Mouse (Mus musculus): ENCODE data around the gene Cdkal1. TPM values are rescaled to one million over a fixed set of nuclear protein-coding genes. Genes with fewer than 3 reads are reported as not detected.

The Cdkal1 gene
- total and polyA plus RNA-seq, 3 experiments = 8.7 to 13.7 (median 9.5) TPM

- Histone ChIP-seq H3K4me1 (ENCODE audit: control insufficient read depth in 1 of 2, insufficient read depth in 2 of 2) (peaks cover 0 to 15% of the 10 kb centered on the region in 2 experiments; a peak in 2 of 4 replicates), H3K79me2 (replicated peaks; ENCODE audit: control insufficient read depth, extremely low read depth, insufficient read depth, poor library complexity, severe bottlenecking) (no peaks in the 10 kb centered on the region), H3K9me3 (replicated peaks; ENCODE audit: low read length) (no peaks in the 10 kb centered on the region), H3K4me2 (ENCODE audit: insufficient read depth, low read depth, poor library complexity, severe bottlenecking) (no peak overlapping the region), H3K36me3 (replicated peaks in 1 of 2; ENCODE audit: control insufficient read depth in 1 of 2, insufficient read depth in 1 of 2, low read length in 1 of 2) (peaks cover 0 to 8% of the 10 kb centered on the region in 2 experiments), H3K27me3 (replicated peaks) (no peaks in the 10 kb centered on the region), H3K4me3 (replicated peaks in 1 of 3; ENCODE audit: low read depth in 2 of 3, low read length in 2 of 3, poor library complexity in 1 of 3) (no peak overlapping the region), H3K27ac (ENCODE audit: insufficient read depth, low read depth) (no peak overlapping the region), H3K9ac (ENCODE audit: insufficient read depth, low read depth) (no peak overlapping the region)
- TF ChIP-seq CTCF (conservative IDR thresholded peaks at IDR 0.05 in 1 of 2, IDR thresholded peaks at IDR 0.05 in 1 of 2; ENCODE audit: low read depth in 2 of 2, low read length in 2 of 2) = no peak
- TF ChIP-seq ZMIZ1 (IDR thresholded peaks at IDR 0.05; ENCODE audit: low read depth, low read length) = no peak
- TF ChIP-seq USF2 (conservative IDR thresholded peaks at IDR 0.05; ENCODE audit: low read depth, low read length) = no peak
- no peak for TF ChIP-seq TBP (conservative IDR thresholded peaks at IDR 0.05; ENCODE audit: low read depth, low read length)
- no peak for TF ChIP-seq RAD21 (IDR thresholded peaks at IDR 0.05; ENCODE audit: low read depth, low read length)
- TF ChIP-seq IRF4 (IDR thresholded peaks at IDR 0.05; ENCODE audit: low read depth, low read length) = no peak
- TF ChIP-seq ETS1 (conservative IDR thresholded peaks at IDR 0.05; ENCODE audit: low read depth, low read length) = no peak
- TF ChIP-seq ZNF384 (IDR thresholded peaks at IDR 0.05; ENCODE audit: low read depth, low read length) = no peak
- TF ChIP-seq USF1 (IDR thresholded peaks at IDR 0.05; ENCODE audit: low read depth, low read length) = no peak
- no peak for TF ChIP-seq SIN3A (IDR thresholded peaks at IDR 0.05; ENCODE audit: low read length)
- no peak for TF ChIP-seq HCFC1 (IDR thresholded peaks at IDR 0.05; ENCODE audit: low read depth, low read length)
- TF ChIP-seq MAX (IDR thresholded peaks at IDR 0.05; ENCODE audit: low read length) = no peak
- DNase-seq (ENCODE audit: extremely low read depth) = no peak
- dilution Hi-C loops (cut with MboI; ENCODE audit: extremely low pct_ligation_motif_present, extremely low pct_unique_long_range_greater_than_20kb, low sequenced_read_pairs) (no loop called here), in situ Hi-C loops (cut with MboI; ENCODE audit: low pct_ligation_motif_present, low pct_unique_long_range_greater_than_20kb, low sequenced_read_pairs) (no loop called here)
Measured at GRCm38 (mm10) chr13:29474301-29474700, 381.2 kb downstream of the Cdkal1 start.

- H3K4me3 ChIP-seq (replicated peaks in 1 of 3; ENCODE audit: low read depth in 2 of 3, low read length in 2 of 3, poor library complexity in 1 of 3) = no peak overlapping the region
- H3K9me3 ChIP-seq (replicated peaks; ENCODE audit: low read length) = no peaks in the 10 kb centered on the region
- no peak overlapping the region for H3K9ac ChIP-seq (ENCODE audit: insufficient read depth, low read depth)
- TF ChIP-seq RCOR1 (conservative IDR thresholded peaks at IDR 0.05; ENCODE audit: low read depth, low read length) (no peak), UBTF (IDR thresholded peaks at IDR 0.05; ENCODE audit: low read depth, low read length) (no peak), GABPA (IDR thresholded peaks at IDR 0.05; ENCODE audit: insufficient replicate concordance, low read depth, low read length) (no peak), NRF1 (IDR thresholded peaks at IDR 0.05; ENCODE audit: low read depth, low read length) (no peak), CHD2 (IDR thresholded peaks at IDR 0.05; ENCODE audit: low read length) (no peak), BHLHE40 (IDR thresholded peaks at IDR 0.05; ENCODE audit: low read depth, low read length) (no peak), ZKSCAN1 (IDR thresholded peaks at IDR 0.05; ENCODE audit: borderline replicate concordance, low read depth, low read length) (no peak), HCFC1 (IDR thresholded peaks at IDR 0.05; ENCODE audit: low read depth, low read length) (no peak), MAX (IDR thresholded peaks at IDR 0.05; ENCODE audit: low read length) (no peak), SMC3 (IDR thresholded peaks at IDR 0.05; ENCODE audit: low read depth, low read length) (no peak), JUN (IDR thresholded peaks at IDR 0.05; ENCODE audit: insufficient read depth, low read depth, low read length) (no peak), RAD21 (IDR thresholded peaks at IDR 0.05; ENCODE audit: low read depth, low read length) (no peak), MAFK (IDR thresholded peaks at IDR 0.05; ENCODE audit: insufficient replicate concordance, low read length) (no peak), MEF2A (IDR thresholded peaks at IDR 0.05; ENCODE audit: borderline replicate concordance, low read depth, low read length) (no peak), TBP (conservative IDR thresholded peaks at IDR 0.05; ENCODE audit: low read depth, low read length) (no peak), ELF1 (IDR thresholded peaks at IDR 0.05; ENCODE audit: low read depth, low read length) (no peak)
- DNase-seq (ENCODE audit: extremely low read depth) = no peak
- no peaks in the 10 kb centered on the region for H3K79me2 ChIP-seq (replicated peaks; ENCODE audit: control insufficient read depth, extremely low read depth, insufficient read depth, poor library complexity, severe bottlenecking)
- peaks cover 0 to 8% of the 10 kb centered on the region in 2 experiments for H3K36me3 ChIP-seq (replicated peaks in 1 of 2; ENCODE audit: control insufficient read depth in 1 of 2, insufficient read depth in 1 of 2, low read length in 1 of 2)
- in situ Hi-C loops (cut with MboI; ENCODE audit: low pct_ligation_motif_present, low pct_unique_long_range_greater_than_20kb, low sequenced_read_pairs) = no loop called here
- no peak overlapping the region for H3K27ac ChIP-seq (ENCODE audit: insufficient read depth, low read depth)
- H3K4me1 ChIP-seq (ENCODE audit: control insufficient read depth in 1 of 2, insufficient read depth in 2 of 2) = peaks cover 0 to 15% of the 10 kb centered on the region in 2 experiments; a peak in 2 of 4 replicates
- H3K27me3 ChIP-seq (replicated peaks) = no peaks in the 10 kb centered on the region
- dilution Hi-C loops (cut with MboI; ENCODE audit: extremely low pct_ligation_motif_present, extremely low pct_unique_long_range_greater_than_20kb, low sequenced_read_pairs) = no loop called here
- no peak overlapping the region for H3K4me2 ChIP-seq (ENCODE audit: insufficient read depth, low read depth, poor library complexity, severe bottlenecking)
Measured at GRCm38 (mm10) chr13:29473779-29474178, 381.7 kb downstream of the Cdkal1 start.
